Mouse (Mus musculus) forebrain, postnatal 0 days (tissue): ENCODE data around the gene A730015C16Rik. TPM values are rescaled to one million over a fixed set of nuclear protein-coding genes. Genes with fewer than 3 reads are reported as not detected.

Source experiments
- ATAC-seq: fragments of 200-750 bp; cut with Nextera tagmentation; 2 replicates; pipeline ENCODE4 v1.8.0; 2017; ENCODE audit warnings: mild to moderate bottlenecking, moderate library complexity
- DNase-seq: peaks from one replicate; pipeline ENCODE4 v3.0.0-alpha.2; 2015
- H3K27ac ChIP-seq: fragments of 300-500 bp; sonication (generic); 2 replicates; pipeline ENCODE4 v1.5.1; 2014; ENCODE audit warnings: low read depth, mild to moderate bottlenecking, antibody characterized with exemption, low read length, moderate library complexity, mixed read lengths
- H3K27me3 ChIP-seq: fragments of 300-500 bp; sonication (generic); 2 replicates; pipeline ENCODE4 v1.6.1; 2014; ENCODE audit warnings: mild to moderate bottlenecking, low read length, mixed read lengths; ENCODE audit not compliant: insufficient read depth
- H3K36me3 ChIP-seq: fragments of 300-500 bp; sonication (generic); 2 replicates; pipeline ENCODE4 v1.6.1; 2014; ENCODE audit warnings: mild to moderate bottlenecking, moderate library complexity; ENCODE audit not compliant: insufficient read depth
- H3K4me1 ChIP-seq: fragments of 300-500 bp; sonication (generic); 2 replicates; pipeline ENCODE4 v1.6.1; 2014; ENCODE audit warnings: antibody characterized with exemption; ENCODE audit not compliant: insufficient read depth
- H3K4me2 ChIP-seq: fragments of 300-500 bp; sonication (generic); 2 replicates; pipeline ENCODE4 v1.6.1; 2014; ENCODE audit warnings: low read depth, mild to moderate bottlenecking, moderate library complexity
- H3K4me3 ChIP-seq: fragments of 300-500 bp; sonication (generic); 2 replicates; pipeline ENCODE4 v1.5.1; 2014; ENCODE audit warnings: low read depth, low read length, mixed read lengths
- H3K9ac ChIP-seq: fragments of 300-500 bp; sonication (generic); 2 replicates; pipeline ENCODE4 v1.6.1; 2014; ENCODE audit warnings: mild to moderate bottlenecking
- H3K9me3 ChIP-seq: fragments of 300-500 bp; sonication (generic); 2 replicates; pipeline ENCODE4 v1.6.1; 2016; ENCODE audit warnings: low read length
- CTCF ChIP-seq: sonication (generic); IDR thresholded peaks from 2 replicates; pipeline ENCODE4 v1.5.1; 2016; ENCODE audit warnings: antibody characterized with exemption, control low read depth, low read depth
- WGBS: fragments of 180-500 bp; shearing (Covaris S2); extraction: QIAGEN DNeasy Blood & Tissue Kit; methylation state at CpG from one replicate; pipeline ENCODE4 v1.1.7; 2014; 5-methylcytosine and 5-hydroxymethylcytosine counted together
- polyA plus RNA-seq: library from polyadenylated mRNA; unstranded; fragments of >200 nt; fragmentation: Nextera tagmentation; extraction: Ambion mirVana; gene quantifications from 2 replicates; pipeline ENCODE4 v1.2.1, GENCODE M21; 2015
- total RNA-seq: library from RNA; depleted of rRNA; stranded (reverse); fragments of >200 nt; gene quantifications from 2 replicates; pipeline ENCODE4 v1.2.3, GENCODE M21; 2014

Gene A730015C16Rik
- total and polyA plus RNA-seq, 2 experiments from 2014 or later: 0.86 to 0.93 TPM

- H3K4me3 ChIP-seq: no peak overlapping the region
These were observed 21.4 kb upstream of the A730015C16Rik start for GRCm38 (mm10) chr4:108869730-108870374.

DNA sequence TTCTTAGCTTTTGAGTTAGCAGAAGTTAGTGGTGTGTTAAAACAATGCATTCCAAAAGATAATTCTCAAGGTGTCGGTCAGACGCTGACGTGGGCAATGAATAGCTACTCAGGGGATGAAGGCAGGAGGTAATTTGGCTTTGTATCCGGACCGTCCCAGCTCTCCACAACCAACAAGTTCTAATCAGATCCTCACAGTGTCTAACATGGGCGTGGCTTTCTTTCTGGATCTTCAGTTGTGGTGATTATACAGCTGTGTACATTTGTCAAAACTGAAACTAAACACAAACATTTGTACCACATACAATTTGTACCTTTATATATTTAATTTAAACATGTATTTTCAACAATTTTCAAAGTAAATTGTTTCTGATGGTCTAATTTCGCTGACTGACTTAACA is 18.4 kb upstream of the A730015C16Rik start:
- ATAC-seq (no peak), DNase-seq (no peak)
- H3K4me3 ChIP-seq: no peak overlapping the region
- peaks cover 26% of the 10 kb centered on the region for H3K36me3 ChIP-seq
- WGBS: 84% methylated on average over 7 of the region's 7 CpGs
- no peaks in the 10 kb centered on the region for H3K9me3 ChIP-seq
- no peaks in the 10 kb centered on the region for H3K27me3 ChIP-seq
- TF ChIP-seq CTCF: no peak
- H3K4me1 ChIP-seq: no peaks in the 10 kb centered on the region
- no peak overlapping the region for H3K27ac ChIP-seq
- H3K4me2 ChIP-seq: no peak overlapping the region
- H3K9ac ChIP-seq: no peak overlapping the region

More at GRCm38 (mm10) chr4:108869730-108870374, 21.4 kb upstream of the A730015C16Rik start:
- 35% methylated on average over 10 of the region's 10 CpGs for WGBS
- Histone ChIP-seq H3K27me3 (no peaks in the 10 kb centered on the region), H3K36me3 (no peaks in the 10 kb centered on the region), H3K9me3 (no peaks in the 10 kb centered on the region), H3K27ac (no peak overlapping the region), H3K4me2 (no peak overlapping the region), H3K9ac (no peak overlapping the region), H3K4me1 (no peaks in the 10 kb centered on the region)
- peak; percentile 93 for ATAC-seq
- peak; percentile 99 for TF ChIP-seq CTCF
- DNase-seq: peak; percentile 94

DNA sequence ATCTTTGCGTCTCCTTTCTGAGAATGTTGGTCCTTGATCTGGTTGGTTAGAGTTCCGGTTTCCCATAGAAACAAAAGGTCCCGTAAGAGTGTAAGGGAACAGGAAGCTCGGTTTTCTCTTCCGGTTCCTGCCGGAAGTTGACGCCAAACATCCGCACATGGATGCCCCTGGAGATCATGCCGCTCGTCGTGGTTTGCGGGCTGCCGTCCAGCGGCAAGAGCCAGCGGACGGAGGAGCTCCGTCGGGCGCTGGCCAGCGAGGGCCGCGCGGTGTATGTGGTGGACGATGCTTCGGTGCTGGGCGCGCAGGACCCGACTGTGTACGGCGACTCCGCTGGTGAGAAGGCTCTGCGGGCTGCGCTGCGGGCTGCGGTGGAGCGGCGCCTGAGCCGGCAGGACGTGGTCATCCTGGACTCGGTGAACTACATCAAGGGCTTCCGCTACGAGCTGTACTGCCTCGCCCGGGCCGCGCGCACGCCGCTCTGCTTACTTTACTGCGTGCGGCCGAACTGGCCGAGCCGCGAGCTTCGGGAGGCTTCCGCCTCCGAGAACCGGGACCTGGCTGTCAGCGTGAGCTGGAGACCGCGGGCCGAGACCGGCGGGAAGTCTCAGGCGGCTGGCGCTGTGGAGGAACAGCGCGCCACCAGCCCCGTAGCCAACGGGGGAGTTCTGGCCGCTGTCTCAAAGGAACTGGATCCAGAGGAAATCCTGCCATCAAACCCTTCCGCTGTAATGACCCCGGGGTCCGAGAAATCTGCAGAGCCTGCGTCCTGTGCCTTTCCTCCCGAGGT is 509 bp downstream of the A730015C16Rik start, which contains the start of gene Kti12:
Kti12 (plus strand) TSS at position 71 of the 790 bp plus-strand sequence.
- H3K4me3 ChIP-seq: peak within 1 kb of the TSS; percentile 59
- TF ChIP-seq CTCF: no peak
- H3K4me2 ChIP-seq: peak within 1 kb of the TSS; percentile 94
- H3K4me1 ChIP-seq: peaks cover 16% of the 10 kb centered on the region
- H3K9ac ChIP-seq: peak within 1 kb of the TSS; percentile 61
- no peaks in the 10 kb centered on the region for H3K27me3 ChIP-seq
- no peaks in the 10 kb centered on the region for H3K9me3 ChIP-seq
- H3K27ac ChIP-seq: peak within 1 kb of the TSS; percentile 85
- peak; percentile 88 for DNase-seq
- ATAC-seq: peak; percentile 97
- 1% methylated on average over 77 of the region's 77 CpGs for WGBS
- no peaks in the 10 kb centered on the region for H3K36me3 ChIP-seq

- no peak for TF ChIP-seq CTCF
- no peaks in the 10 kb centered on the region for H3K9me3 ChIP-seq
- H3K9ac ChIP-seq: no peak overlapping the region
- H3K27ac ChIP-seq: no peak overlapping the region
- no peaks in the 10 kb centered on the region for H3K36me3 ChIP-seq
- no peak overlapping the region for H3K4me3 ChIP-seq
- WGBS: 89% methylated on average over 5 of the region's 5 CpGs
- no peak overlapping the region for H3K4me2 ChIP-seq
- no peaks in the 10 kb centered on the region for H3K27me3 ChIP-seq
- no peak for ATAC-seq
- no peak for DNase-seq
- H3K4me1 ChIP-seq: peaks cover 16% of the 10 kb centered on the region
These were observed 2.4 kb downstream of the A730015C16Rik start for GRCm38 (mm10) chr4:108845824-108846569.

GRCm38 (mm10) chr4:108843336-108843735 is 5.1 kb downstream of the A730015C16Rik start:
- no peak for TF ChIP-seq CTCF
- Histone ChIP-seq H3K4me3 (no peak overlapping the region), H3K4me1 (peaks cover 4% of the 10 kb centered on the region), H3K36me3 (no peaks in the 10 kb centered on the region), H3K27ac (no peak overlapping the region), H3K9me3 (no peaks in the 10 kb centered on the region), H3K9ac (no peak overlapping the region), H3K4me2 (no peak overlapping the region), H3K27me3 (no peaks in the 10 kb centered on the region)
- DNase-seq: no peak
- no peak for ATAC-seq

DNA sequence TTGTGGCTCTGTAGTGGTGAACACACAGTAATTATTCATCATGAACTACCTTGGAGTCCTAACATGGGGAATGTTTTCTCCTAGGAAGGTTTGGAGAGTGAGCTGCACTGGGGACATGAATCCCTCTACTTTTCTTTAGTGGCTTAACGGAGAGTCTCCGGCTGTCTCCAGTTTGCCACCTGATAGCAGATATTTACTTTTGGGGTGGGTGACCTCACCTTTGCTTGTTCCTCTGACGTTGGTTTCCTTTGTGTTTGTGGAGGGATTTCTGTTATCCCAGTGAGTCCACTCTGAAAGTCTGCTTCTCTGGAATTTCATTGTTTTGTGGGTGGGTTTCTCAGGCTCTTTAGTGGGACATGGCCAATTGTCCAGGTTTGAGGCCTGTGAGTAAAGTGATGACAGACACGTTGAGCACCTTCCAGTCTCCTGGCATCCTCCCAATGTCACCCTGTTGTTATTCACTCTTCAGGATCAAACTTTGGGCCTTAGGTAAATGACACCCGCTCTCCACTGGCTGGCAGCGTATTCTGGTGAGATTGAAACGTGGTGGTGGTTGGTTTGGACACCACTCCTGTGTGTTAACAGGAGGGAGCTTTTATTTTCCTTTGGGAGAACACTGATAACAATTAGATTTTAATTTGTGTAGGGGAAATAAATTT is 6.4 kb downstream of the A730015C16Rik start:
- Histone ChIP-seq H3K9ac (no peak overlapping the region), H3K27ac (no peak overlapping the region), H3K4me3 (no peak overlapping the region), H3K4me1 (peaks cover 2% of the 10 kb centered on the region), H3K27me3 (no peaks in the 10 kb centered on the region), H3K4me2 (no peak overlapping the region), H3K9me3 (no peaks in the 10 kb centered on the region), H3K36me3 (no peaks in the 10 kb centered on the region)
- 87% methylated on average over 7 of the region's 7 CpGs for WGBS
- TF ChIP-seq CTCF: no peak
- no peak for ATAC-seq
- no peak for DNase-seq
